In genomic region chr19:43385451-43385850, GRCm38 (mm10) we compare ENCODE assay signal across 9 mouse cellular contexts. TPM values are rescaled to one million over a fixed set of nuclear protein-coding genes. Genes with fewer than 3 reads are reported as not detected.
DNase-seq lines count a peak whose midpoint lies in the region; ATAC-seq lines count a peak whose summit lies in the region.
"Had no signal": no experiment of that assay in that cellular context is flagged by ENCODE, and none has a peak within 500 bp of the region (broad histone marks: within the 10 kb centered on the region; RNA-seq: fewer than 3 reads in every experiment).

No protein-coding gene starts in this region.

- H3K4me2 ChIP-seq in heart, embryonic 14.5 days (ENCODE audit: low read length), result peak overlapping the region; percentile 68
- peak overlapping the region; percentile 63 for H3K4me2 ChIP-seq in hindbrain, embryonic 15.5 days
- no peak overlapping the region; the same call in 1 of the 2 replicates for H3K4me2 ChIP-seq in midbrain, embryonic 16.5 days (ENCODE audit: low read length)

- no peaks in the 10 kb centered on the region for H3K9me3 ChIP-seq in heart, embryonic 14.5 days (ENCODE audit: control insufficient read depth, low read length)
- H3K9me3 ChIP-seq in embryonic facial prominence, embryonic 10.5 days, result no peaks in the 10 kb centered on the region
- no peaks in the 10 kb centered on the region for H3K9me3 ChIP-seq in hindbrain, embryonic 15.5 days
- no peaks in the 10 kb centered on the region for H3K9me3 ChIP-seq in midbrain, embryonic 16.5 days (replicated peaks; ENCODE audit: control insufficient read depth, low read length, poor library complexity, severe bottlenecking)

- DNase-seq in heart, postnatal 4 days, result no peak
- DNase-seq in embryonic facial prominence, embryonic 10.5 days (ENCODE audit: low spot score), result peak; percentile 51
- no peak for DNase-seq in ovary, postnatal 10 days (ENCODE audit: low spot score)
- DNase-seq in right cerebral cortex, postnatal 14 days, result no peak

- peaks cover 9 to 23% of the 10 kb centered on the region in 2 experiments; a peak in 3 of 4 replicates for H3K4me1 ChIP-seq in heart, embryonic 14.5 days (ENCODE audit: control insufficient read depth in 2 of 2, insufficient read depth in 2 of 2, low read length in 2 of 2)
- peaks cover 36% of the 10 kb centered on the region for H3K4me1 ChIP-seq in embryonic facial prominence, embryonic 10.5 days
- H3K4me1 ChIP-seq in hindbrain, embryonic 15.5 days (replicated peaks), result peaks cover 37% of the 10 kb centered on the region
- H3K4me1 ChIP-seq in midbrain, embryonic 16.5 days (ENCODE audit: control insufficient read depth, insufficient read depth, low read length), result peaks cover 18% of the 10 kb centered on the region

- 2% methylated on average over 13 of the region's 13 CpGs for WGBS in heart, embryonic 14.5 days
- 2% methylated on average over 13 of the region's 13 CpGs for WGBS in embryonic facial prominence, embryonic 10.5 days
- WGBS in hindbrain, embryonic 15.5 days, result 2% methylated on average over 13 of the region's 13 CpGs
- WGBS in midbrain, embryonic 16.5 days, result 1% methylated on average over 13 of the region's 13 CpGs

- no peak for ATAC-seq in heart, embryonic 14.5 days (ENCODE audit: insufficient number of reproducible peaks, insufficient read depth, low FRiP score, low read depth)
- no peak for ATAC-seq in hindbrain, embryonic 15.5 days (ENCODE audit: low FRiP score, low read depth)
- no peak for ATAC-seq in midbrain, embryonic 16.5 days
- no peak for ATAC-seq in erythroid progenitor cell, adult 5-6 weeks (replicated peaks; ENCODE audit: low FRiP score, poor library complexity, severe bottlenecking)

- H3K36me3 ChIP-seq in heart, embryonic 14.5 days (ENCODE audit: control insufficient read depth, insufficient read depth, low read length), result no peaks in the 10 kb centered on the region
- H3K36me3 ChIP-seq in embryonic facial prominence, embryonic 10.5 days (replicated peaks), result no peaks in the 10 kb centered on the region
- H3K36me3 ChIP-seq in hindbrain, embryonic 15.5 days, result no peaks in the 10 kb centered on the region
- no peaks in the 10 kb centered on the region for H3K36me3 ChIP-seq in midbrain, embryonic 16.5 days (ENCODE audit: control insufficient read depth, insufficient read depth, low read length)

- no peak overlapping the region for H3K27ac ChIP-seq in heart, embryonic 14.5 days (replicated peaks in 1 of 2; ENCODE audit: control insufficient read depth in 1 of 2, insufficient read depth in 1 of 2, low read depth in 2 of 2, low read length in 2 of 2)
- H3K27ac ChIP-seq in embryonic facial prominence, embryonic 10.5 days (replicated peaks), result peak overlapping the region; percentile 58; the same call in 1 of the 2 replicates
- no peak overlapping the region for H3K27ac ChIP-seq in hindbrain, embryonic 15.5 days (replicated peaks)
- H3K27ac ChIP-seq in midbrain, embryonic 16.5 days (ENCODE audit: low read length), result no peak overlapping the region
- H3K27ac ChIP-seq: macrophage had no signal

- H3K4me3 ChIP-seq in heart, embryonic 14.5 days (ENCODE audit: control insufficient read depth in 1 of 2, insufficient read depth in 1 of 2, low read depth in 1 of 2, low read length in 2 of 2), result peak overlapping the region; percentile 35 to 39
- peak overlapping the region; percentile 56 for H3K4me3 ChIP-seq in embryonic facial prominence, embryonic 10.5 days
- peak overlapping the region; percentile 33 for H3K4me3 ChIP-seq in hindbrain, embryonic 15.5 days
- peak overlapping the region; percentile 18; the same call in 1 of the 2 replicates for H3K4me3 ChIP-seq in midbrain, embryonic 16.5 days (ENCODE audit: low read depth, low read length)

- peaks cover 74% of the 10 kb centered on the region for H3K27me3 ChIP-seq in heart, embryonic 14.5 days (ENCODE audit: control insufficient read depth, insufficient read depth, low read length)
- H3K27me3 ChIP-seq in embryonic facial prominence, embryonic 10.5 days (replicated peaks; ENCODE audit: low read depth, poor library complexity, severe bottlenecking), result peaks cover 92% of the 10 kb centered on the region
- peaks cover 71% of the 10 kb centered on the region for H3K27me3 ChIP-seq in hindbrain, embryonic 15.5 days
- peaks cover 28% of the 10 kb centered on the region for H3K27me3 ChIP-seq in midbrain, embryonic 16.5 days (ENCODE audit: control insufficient read depth, insufficient read depth, low read depth, low read length)

- H3K9ac ChIP-seq in heart, embryonic 14.5 days (ENCODE audit: low read length), result no peak overlapping the region
- H3K9ac ChIP-seq in hindbrain, embryonic 15.5 days, result no peak overlapping the region
- no peak overlapping the region for H3K9ac ChIP-seq in midbrain, embryonic 16.5 days (ENCODE audit: low read depth, low read length)

RNA-seq across cellular contexts. Expression of gene Hpse2, which starts 2.7 kb away (rescaled TPM):
- polyA plus RNA-seq in heart, embryonic 14.5 days (2014; fragmentation: Nextera tagmentation; extraction: Ambion mirVana), result 1.1 TPM in 2 replicates
- total RNA-seq in heart, postnatal 4 days (2021), result 1 to 10 TPM in 1 of 2 experiments, under 1 TPM in 1; 0.71 to 1.4 TPM
- 3.5 and 6.0 TPM in 2 replicates for polyA plus RNA-seq in embryonic facial prominence, embryonic 10.5 days (2016; fragmentation: Nextera tagmentation; extraction: Ambion mirVana)
- 0.17 and 0.32 TPM in 2 replicates for polyA plus RNA-seq in hindbrain, embryonic 15.5 days (2015; fragmentation: Nextera tagmentation; extraction: Ambion mirVana)
- polyA plus RNA-seq in midbrain, embryonic 16.5 days (2015; fragmentation: Nextera tagmentation; extraction: Ambion mirVana), result 0.21 and 0.24 TPM in 2 replicates
- not detected in 2 replicates for total RNA-seq in erythroid progenitor cell, adult 5-6 weeks (2015; ENCODE audit: low replicate concordance)
- total RNA-seq in erythroid progenitor cell, adult 5-6 weeks (2017; ENCODE audit: low replicate concordance), result not detected in 2 replicates
- polyA plus RNA-seq: macrophage had no signal

RNA-seq across cellular contexts. Expression of gene Cnnm1, which starts 54.8 kb away (rescaled TPM):
- 0.08 and 0.32 TPM in 2 replicates for polyA plus RNA-seq in heart, embryonic 14.5 days (2014; fragmentation: Nextera tagmentation; extraction: Ambion mirVana)
- total RNA-seq in heart, postnatal 4 days (2021), result under 1 TPM; 0.10 to 0.11 TPM
- polyA plus RNA-seq in embryonic facial prominence, embryonic 10.5 days (2016; fragmentation: Nextera tagmentation; extraction: Ambion mirVana), result 0.16 and 0.31 TPM in 2 replicates
- 3.4 and 3.9 TPM in 2 replicates for polyA plus RNA-seq in hindbrain, embryonic 15.5 days (2015; fragmentation: Nextera tagmentation; extraction: Ambion mirVana)
- 2.1 and 2.7 TPM in 2 replicates for polyA plus RNA-seq in midbrain, embryonic 16.5 days (2015; fragmentation: Nextera tagmentation; extraction: Ambion mirVana)
- total RNA-seq in erythroid progenitor cell, adult 5-6 weeks (2015; ENCODE audit: low replicate concordance), result not detected in 2 replicates
- total RNA-seq in erythroid progenitor cell, adult 5-6 weeks (2017; ENCODE audit: low replicate concordance), result not detected in 2 replicates
- polyA plus RNA-seq: macrophage had no signal
